Mouse (Mus musculus) heart, adult 2 months (tissue): ENCODE data around the gene Mef2c.

ENCODE experiments used
- CTCF ChIP-seq: fragments of 200-600 bp; IDR thresholded peaks from 2 replicates; pipeline ENCODE4 v1.8.1; 2022; ENCODE audit warnings: antibody characterized with exemption, mild to moderate bottlenecking, moderate library complexity
- EP300 ChIP-seq: fragments of 200-500 bp; IDR thresholded peaks from 2 replicates; pipeline ENCODE4 v1.6.1; 2011; ENCODE audit warnings: low read depth, low read length, control low read depth; ENCODE audit not compliant: insufficient read depth

DNA sequence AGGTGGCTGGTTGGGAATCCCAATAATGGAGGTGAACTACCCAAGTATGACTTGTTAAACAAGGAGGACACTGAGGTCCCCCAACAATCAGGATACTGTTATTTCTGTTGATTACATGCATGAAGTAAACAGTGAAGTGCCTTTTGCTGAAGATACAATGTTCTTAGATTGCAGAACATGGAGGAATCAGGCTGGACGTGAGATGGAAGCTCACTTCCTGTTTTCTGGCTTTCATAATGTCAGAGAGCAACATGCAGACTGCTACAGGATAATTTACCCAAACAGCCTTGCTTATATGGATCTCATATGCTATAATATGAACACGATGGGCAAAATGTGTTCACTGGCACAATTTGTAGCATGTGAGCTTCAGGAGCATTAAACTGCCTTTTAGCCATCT is 30.1 kb upstream of the Mef2c start:
- TF ChIP-seq CTCF = no peak
- TF ChIP-seq EP300 = no peak
